Mouse (Mus musculus): ENCODE results near the gene Fcgr4.
"Not testable (repeated sequence)": the region's sequence is repeated elsewhere in the genome, so short reads cannot be mapped to it uniquely, and the experiment has no call there.

DNA sequence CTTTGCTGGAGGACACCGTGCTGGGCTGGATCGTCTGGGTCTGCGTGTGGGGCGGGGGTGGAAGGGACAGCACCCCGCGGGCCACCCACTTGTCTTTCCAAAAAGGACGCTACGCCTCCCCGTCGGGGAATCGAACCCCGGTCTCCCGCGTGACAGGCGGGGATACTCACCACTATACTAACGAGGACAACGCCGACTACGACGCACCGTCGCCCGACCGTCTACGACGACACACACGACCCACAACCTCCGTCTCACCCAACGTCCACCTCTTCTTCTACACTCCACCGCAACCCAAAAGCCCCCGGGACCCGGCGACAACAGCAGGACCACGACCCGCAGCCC is 46.5 kb downstream of the Fcgr4 start:
- not testable (repeated sequence) for TF ChIP-seq CTCF (IDR thresholded peaks at IDR 0.05 in 2 of 3, conservative IDR thresholded peaks at IDR 0.05 in 1 of 3; ENCODE audit: control insufficient read depth in 1 of 3, insufficient read depth in 1 of 3, low read depth in 2 of 3, low read length in 3 of 3, poor library complexity in 1 of 3, severe bottlenecking in 1 of 3); EP300 (IDR thresholded peaks at IDR 0.05; ENCODE audit: low read depth in 1 of 2, low read length in 2 of 2)

Data from MEL (cell line).